Mouse (Mus musculus): ENCODE measurements around the gene Tbc1d1. TPM values are rescaled to one million over a fixed set of nuclear protein-coding genes. Genes with fewer than 3 reads are reported as not detected.

Gene Tbc1d1
- polyA plus RNA-seq, 1 experiment from 2014 or later = 15.9 TPM

DNA sequence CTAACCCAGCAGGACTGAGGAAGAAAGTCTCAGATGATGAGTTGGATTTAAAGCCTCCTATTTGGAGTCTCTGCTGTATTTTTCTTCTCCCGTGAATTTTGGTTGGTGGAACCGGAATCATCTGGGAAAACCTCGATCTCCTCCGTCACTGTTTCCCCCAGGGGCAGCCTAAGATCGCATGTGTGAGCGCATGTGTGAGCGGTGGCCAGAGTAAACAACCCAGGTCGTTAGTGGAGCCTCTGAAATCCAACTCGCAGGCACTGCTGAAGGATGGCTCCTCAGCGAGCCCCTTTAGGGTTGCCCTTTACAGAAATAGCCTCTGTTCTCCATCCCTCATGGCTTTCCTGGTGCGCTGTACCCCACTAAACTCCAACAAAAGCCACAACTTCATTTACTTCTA is 37.2 kb downstream of the Tbc1d1 start:
- Histone ChIP-seq H3K27me3 (no peaks in the 10 kb centered on the region), H3K27ac (no peak overlapping the region), H3K4me2 (no peak overlapping the region), H3K36me3 (ENCODE audit: poor library complexity, severe bottlenecking) (peaks cover 6% of the 10 kb centered on the region; the same call in 1 of the 2 replicates), H3K4me3 (no peak overlapping the region), H3K9ac (no peak overlapping the region), H3K9me3 (replicated peaks) (0 out of 2 replicates have a peak, but pooled peaks cover 9% of the 10 kb centered on the region), H3K4me1 (peaks cover 7% of the 10 kb centered on the region; the same call in 1 of the 2 replicates)
- 67% methylated on average over 11 of the region's 11 CpGs for WGBS
- no peak for ATAC-seq

DNA sequence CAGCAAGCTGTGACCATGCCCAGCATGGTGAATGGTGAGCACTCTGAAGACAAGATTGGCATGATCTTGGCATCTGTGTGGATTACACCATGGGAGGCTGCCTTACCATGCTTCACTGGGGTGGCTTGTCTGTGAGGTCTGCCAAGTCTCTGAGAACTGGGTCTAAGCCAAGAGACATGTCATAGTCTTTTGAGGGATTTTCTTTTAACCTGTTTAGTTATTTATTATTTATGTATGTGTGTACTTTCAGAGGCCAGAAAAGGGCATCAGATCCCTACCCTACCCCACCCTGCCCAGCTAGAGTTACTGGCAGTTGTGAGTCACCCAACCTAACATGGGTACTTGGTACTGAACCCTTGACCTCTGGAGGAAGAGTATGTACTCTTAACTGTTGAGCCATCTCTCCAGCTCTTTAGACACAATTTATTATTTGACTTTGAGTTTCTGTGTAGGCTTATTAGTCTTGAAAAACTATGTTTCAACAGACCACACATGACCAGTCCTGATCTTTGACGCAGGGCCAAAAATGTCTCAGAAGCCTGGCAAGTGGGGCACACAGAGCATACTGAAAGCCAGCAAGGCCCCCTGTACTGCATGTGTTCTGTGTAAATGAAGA is 40.3 kb downstream of the Tbc1d1 start:
- WGBS = 100% methylated on average over 1 of the region's 1 CpGs
- Histone ChIP-seq H3K4me2 (no peak overlapping the region), H3K4me1 (peaks cover 7% of the 10 kb centered on the region; the same call in 1 of the 2 replicates), H3K9ac (no peak overlapping the region), H3K27me3 (no peaks in the 10 kb centered on the region), H3K36me3 (ENCODE audit: poor library complexity, severe bottlenecking) (no peaks in the 10 kb centered on the region), H3K27ac (no peak overlapping the region), H3K9me3 (replicated peaks) (0 out of 2 replicates have a peak, but pooled peaks cover 5% of the 10 kb centered on the region), H3K4me3 (no peak overlapping the region)
- ATAC-seq = peak; percentile 82

DNA sequence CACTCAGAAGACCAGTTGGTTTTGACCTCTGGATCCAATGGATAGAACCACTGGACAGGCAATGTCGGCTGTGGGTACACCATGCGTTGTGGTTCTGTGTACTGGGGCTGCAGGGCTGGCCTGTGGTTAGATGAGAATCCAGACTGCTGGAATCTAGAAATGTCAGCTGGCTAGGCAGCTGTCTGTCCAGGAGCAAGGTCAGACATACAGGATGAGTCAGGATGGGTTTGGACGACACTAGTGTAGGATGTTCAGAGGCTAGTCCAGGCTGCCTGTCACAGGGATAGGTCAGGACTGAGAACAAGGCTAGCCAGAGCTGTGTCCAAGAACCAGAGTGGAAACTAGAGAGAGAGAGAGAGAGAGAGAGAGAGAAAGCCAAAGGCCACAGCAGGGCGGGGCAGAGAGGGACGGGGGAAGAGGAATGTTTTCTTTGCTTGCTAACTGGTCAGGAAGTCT is 40.8 kb downstream of the Tbc1d1 start:
- ATAC-seq = no peak
- Histone ChIP-seq H3K4me1 (peaks cover 7% of the 10 kb centered on the region; the same call in 1 of the 2 replicates), H3K27me3 (no peaks in the 10 kb centered on the region), H3K27ac (no peak overlapping the region), H3K36me3 (ENCODE audit: poor library complexity, severe bottlenecking) (no peaks in the 10 kb centered on the region), H3K4me2 (no peak overlapping the region), H3K4me3 (no peak overlapping the region), H3K9ac (no peak overlapping the region), H3K9me3 (replicated peaks) (0 out of 2 replicates have a peak, but pooled peaks cover under 1% of the 10 kb centered on the region)
- 81% methylated on average over 5 of the region's 5 CpGs for WGBS

DNA sequence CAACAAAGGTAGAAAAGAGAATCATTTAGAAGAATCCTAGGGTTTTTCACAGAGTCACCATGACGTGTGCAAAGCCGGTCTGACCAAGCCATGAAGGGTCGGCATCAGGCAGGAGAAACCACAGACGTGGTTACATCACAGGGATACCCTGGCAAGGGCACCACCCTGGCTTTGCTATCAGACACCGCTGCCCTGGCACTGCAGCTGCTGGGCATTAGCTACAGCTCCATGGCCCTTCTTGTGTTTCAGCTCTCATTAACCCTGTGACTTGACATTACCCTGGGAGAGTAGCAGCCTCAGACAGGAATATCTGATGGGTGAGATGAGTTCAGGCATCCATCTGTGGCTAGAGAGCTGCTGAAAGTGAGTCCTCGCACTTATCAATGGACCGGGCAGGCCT is 42.5 kb downstream of the Tbc1d1 start:
- Histone ChIP-seq H3K27ac (no peak overlapping the region), H3K9me3 (replicated peaks) (no peaks in the 10 kb centered on the region), H3K4me2 (no peak overlapping the region), H3K27me3 (no peaks in the 10 kb centered on the region), H3K9ac (no peak overlapping the region), H3K36me3 (ENCODE audit: poor library complexity, severe bottlenecking) (no peaks in the 10 kb centered on the region), H3K4me3 (no peak overlapping the region), H3K4me1 (peaks cover 7% of the 10 kb centered on the region; the same call in 1 of the 2 replicates)
- ATAC-seq = no peak
- 97% methylated on average over 7 of the region's 7 CpGs for WGBS

DNA sequence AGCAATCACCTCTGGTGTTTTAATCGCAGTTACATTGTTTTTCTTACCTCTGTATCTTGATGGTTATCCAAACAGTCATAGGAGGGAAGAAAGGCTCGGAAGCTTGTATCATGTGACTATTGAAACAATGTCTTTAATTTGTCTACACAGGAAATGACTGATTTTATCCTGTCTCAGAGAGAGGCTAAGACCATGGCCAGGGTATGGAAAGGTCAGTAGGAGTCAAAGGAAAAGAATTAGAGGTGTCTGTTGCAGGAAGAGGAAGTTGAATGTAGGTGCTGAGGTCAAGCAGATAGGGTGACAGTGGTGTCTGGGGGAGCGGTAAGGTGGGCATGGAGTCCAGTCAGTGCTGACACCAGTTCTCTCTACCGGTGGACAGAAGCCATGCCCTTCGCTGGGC is 45.0 kb downstream of the Tbc1d1 start:
- 83% methylated on average over 5 of the region's 5 CpGs for WGBS
- no peak overlapping the region for H3K27ac ChIP-seq
- H3K4me3 ChIP-seq = no peak overlapping the region
- H3K4me2 ChIP-seq = no peak overlapping the region
- peaks cover 2% of the 10 kb centered on the region; the same call in 1 of the 2 replicates for H3K4me1 ChIP-seq
- no peaks in the 10 kb centered on the region for H3K27me3 ChIP-seq
- no peaks in the 10 kb centered on the region for H3K36me3 ChIP-seq (ENCODE audit: poor library complexity, severe bottlenecking)
- H3K9ac ChIP-seq = no peak overlapping the region
- no peaks in the 10 kb centered on the region for H3K9me3 ChIP-seq (replicated peaks)
- no peak for ATAC-seq

DNA sequence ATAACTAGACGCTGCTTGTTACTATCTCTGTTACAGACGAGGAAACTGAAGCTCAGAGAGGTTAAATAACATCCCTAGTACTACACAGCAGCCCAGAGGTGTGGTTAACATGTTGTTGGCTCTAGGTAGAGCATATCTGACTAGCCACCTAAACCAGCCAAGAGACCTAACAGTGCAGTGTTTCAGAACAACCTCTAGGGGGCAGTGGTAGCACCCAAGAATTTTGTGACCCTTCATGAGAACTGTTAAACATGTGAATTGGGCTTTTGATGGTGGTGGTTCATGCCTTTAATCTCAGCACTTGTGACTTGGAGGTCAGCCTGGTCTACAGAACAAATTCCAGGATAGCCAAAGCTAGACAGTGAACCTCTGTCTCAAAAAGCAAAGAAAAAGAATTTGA is 46.2 kb downstream of the Tbc1d1 start:
- 0 out of 2 replicates have a peak, but pooled peaks have one; percentile 62 for ATAC-seq
- H3K9ac ChIP-seq = no peak overlapping the region

DNA sequence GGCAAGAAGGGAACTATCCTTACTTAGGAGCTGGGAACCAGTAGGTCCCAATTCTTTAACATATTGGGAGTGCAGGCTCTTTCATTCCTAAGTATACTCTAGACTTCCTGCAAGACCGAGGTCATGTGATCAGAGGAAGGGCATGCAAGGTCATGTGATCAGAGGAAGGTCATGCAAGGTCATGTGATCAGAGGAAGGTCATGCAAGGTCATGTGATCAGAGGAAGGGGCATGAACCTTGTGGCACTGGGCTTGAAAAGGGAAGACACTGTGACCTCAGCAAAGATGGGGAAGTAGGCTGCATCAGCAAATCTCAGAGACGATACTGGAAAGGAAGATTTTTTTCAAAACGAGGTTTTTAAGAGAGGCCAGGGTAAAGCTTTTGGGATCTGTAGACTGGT is 49.5 kb downstream of the Tbc1d1 start:
- Histone ChIP-seq H3K27ac (no peak overlapping the region), H3K4me2 (no peak overlapping the region), H3K4me1 (no peaks in the 10 kb centered on the region), H3K27me3 (no peaks in the 10 kb centered on the region), H3K9me3 (replicated peaks) (no peaks in the 10 kb centered on the region), H3K9ac (no peak overlapping the region), H3K4me3 (no peak overlapping the region), H3K36me3 (ENCODE audit: poor library complexity, severe bottlenecking) (no peaks in the 10 kb centered on the region)
- no peak for ATAC-seq
- WGBS = 87% methylated on average over 3 of the region's 3 CpGs

More for the DNA sequence above, 46.2 kb downstream of the Tbc1d1 start:
- Histone ChIP-seq H3K36me3 (ENCODE audit: poor library complexity, severe bottlenecking) (no peaks in the 10 kb centered on the region), H3K27me3 (no peaks in the 10 kb centered on the region), H3K9me3 (replicated peaks) (no peaks in the 10 kb centered on the region), H3K4me3 (no peak overlapping the region), H3K27ac (no peak overlapping the region), H3K4me1 (no peaks in the 10 kb centered on the region), H3K4me2 (no peak overlapping the region)
- 29% methylated on average over 2 of the region's 2 CpGs for WGBS

DNA sequence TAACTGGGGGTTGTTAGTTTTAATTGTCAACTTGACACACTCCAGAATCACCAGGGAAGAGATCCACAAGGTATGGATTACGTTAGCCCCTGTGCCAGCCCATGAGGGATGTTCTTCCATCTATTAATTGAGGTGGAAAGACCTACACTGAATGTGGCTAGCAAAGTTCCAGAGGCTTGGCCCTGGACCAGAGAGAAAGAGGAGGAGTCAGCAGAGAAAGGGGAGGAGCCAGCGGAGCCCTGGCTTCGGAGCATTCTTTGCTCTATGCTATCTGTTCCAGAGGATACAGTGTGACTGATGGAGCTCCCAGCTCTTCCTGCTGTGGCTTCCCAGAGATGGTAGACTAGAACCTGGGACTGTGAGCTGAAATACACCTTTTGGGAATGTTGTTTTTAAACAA is 50.3 kb downstream of the Tbc1d1 start:
- Histone ChIP-seq H3K4me1 (no peaks in the 10 kb centered on the region), H3K9ac (no peak overlapping the region), H3K4me2 (no peak overlapping the region), H3K36me3 (ENCODE audit: poor library complexity, severe bottlenecking) (no peaks in the 10 kb centered on the region), H3K27me3 (no peaks in the 10 kb centered on the region), H3K4me3 (no peak overlapping the region), H3K9me3 (replicated peaks) (no peaks in the 10 kb centered on the region), H3K27ac (no peak overlapping the region)
- ATAC-seq = no peak
- WGBS = 80% methylated on average over 3 of the region's 3 CpGs

DNA sequence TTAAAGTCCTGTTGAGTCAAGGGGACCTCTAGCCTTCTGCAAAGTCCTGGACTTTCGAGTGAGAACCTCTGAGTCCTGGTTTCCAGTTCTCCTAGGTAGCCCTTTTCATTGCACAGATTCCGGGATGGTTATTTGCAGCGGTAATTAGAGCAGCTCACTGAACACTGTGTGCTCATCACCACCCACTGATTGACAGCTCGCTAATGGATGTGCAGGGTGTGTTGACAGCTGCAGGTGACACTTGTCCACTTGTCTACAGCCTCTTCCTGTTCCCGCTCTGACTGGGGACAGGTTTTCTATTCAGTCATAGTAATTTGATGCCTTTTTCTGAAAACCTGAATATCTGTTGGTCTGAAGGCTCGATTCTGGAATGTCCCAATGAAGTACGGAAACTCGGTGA is 50.8 kb downstream of the Tbc1d1 start:
- no peak overlapping the region for H3K27ac ChIP-seq
- WGBS = 78% methylated on average over 8 of the region's 8 CpGs
- H3K4me3 ChIP-seq = no peak overlapping the region
- H3K36me3 ChIP-seq (ENCODE audit: poor library complexity, severe bottlenecking) = no peaks in the 10 kb centered on the region
- H3K4me2 ChIP-seq = no peak overlapping the region
- no peak overlapping the region for H3K9ac ChIP-seq
- no peak for ATAC-seq
- no peaks in the 10 kb centered on the region for H3K27me3 ChIP-seq
- no peaks in the 10 kb centered on the region for H3K4me1 ChIP-seq
- no peaks in the 10 kb centered on the region for H3K9me3 ChIP-seq (replicated peaks)

DNA sequence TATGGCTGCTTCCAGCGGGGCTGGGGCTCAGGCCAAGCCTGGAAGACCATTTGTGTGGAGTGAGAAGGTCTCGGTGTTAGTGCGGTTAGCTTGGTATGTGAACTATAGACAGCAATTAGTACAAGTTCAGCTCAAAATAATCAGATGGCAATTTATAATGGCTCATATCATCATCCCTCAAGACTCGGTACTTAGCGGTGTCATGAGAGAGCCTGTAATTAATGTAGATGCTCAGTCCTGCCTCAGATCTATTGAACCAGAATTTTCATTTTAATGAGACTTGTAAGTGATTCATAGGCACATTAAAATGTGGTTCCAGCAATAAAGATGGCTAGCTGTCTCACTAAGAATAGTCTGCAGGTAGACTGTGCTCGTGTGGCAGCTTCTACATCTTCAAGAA is 51.7 kb downstream of the Tbc1d1 start:
- no peak for ATAC-seq
- Histone ChIP-seq H3K36me3 (ENCODE audit: poor library complexity, severe bottlenecking) (no peaks in the 10 kb centered on the region), H3K9ac (no peak overlapping the region), H3K27me3 (no peaks in the 10 kb centered on the region), H3K4me1 (no peaks in the 10 kb centered on the region), H3K27ac (no peak overlapping the region), H3K4me3 (no peak overlapping the region), H3K9me3 (replicated peaks) (no peaks in the 10 kb centered on the region), H3K4me2 (no peak overlapping the region)
- 94% methylated on average over 6 of the region's 6 CpGs for WGBS

DNA sequence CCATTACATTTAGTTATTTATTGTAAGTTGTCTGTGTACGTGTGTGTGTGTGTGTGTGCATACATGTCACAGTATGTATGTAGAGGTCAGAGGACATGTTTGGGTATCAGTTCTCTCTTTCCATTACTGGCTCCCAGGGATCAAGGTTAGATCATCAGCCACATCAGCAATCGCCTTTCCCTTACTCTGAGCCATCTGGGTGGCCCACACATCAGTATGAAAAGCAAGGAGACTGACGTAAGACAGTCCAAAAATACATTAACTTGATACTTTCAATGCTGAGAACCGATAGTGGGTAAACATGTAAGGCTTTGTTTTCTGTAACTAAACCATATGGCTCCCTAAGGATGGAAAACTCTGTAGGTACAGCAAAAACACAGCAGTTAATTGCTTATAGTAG is 54.7 kb downstream of the Tbc1d1 start:
- Histone ChIP-seq H3K9ac (no peak overlapping the region), H3K9me3 (replicated peaks) (no peaks in the 10 kb centered on the region), H3K4me1 (no peaks in the 10 kb centered on the region), H3K36me3 (ENCODE audit: poor library complexity, severe bottlenecking) (no peaks in the 10 kb centered on the region), H3K4me3 (no peak overlapping the region), H3K27me3 (no peaks in the 10 kb centered on the region), H3K4me2 (no peak overlapping the region), H3K27ac (no peak overlapping the region)
- 89% methylated on average over 4 of the region's 4 CpGs for WGBS
- no peak for ATAC-seq

DNA sequence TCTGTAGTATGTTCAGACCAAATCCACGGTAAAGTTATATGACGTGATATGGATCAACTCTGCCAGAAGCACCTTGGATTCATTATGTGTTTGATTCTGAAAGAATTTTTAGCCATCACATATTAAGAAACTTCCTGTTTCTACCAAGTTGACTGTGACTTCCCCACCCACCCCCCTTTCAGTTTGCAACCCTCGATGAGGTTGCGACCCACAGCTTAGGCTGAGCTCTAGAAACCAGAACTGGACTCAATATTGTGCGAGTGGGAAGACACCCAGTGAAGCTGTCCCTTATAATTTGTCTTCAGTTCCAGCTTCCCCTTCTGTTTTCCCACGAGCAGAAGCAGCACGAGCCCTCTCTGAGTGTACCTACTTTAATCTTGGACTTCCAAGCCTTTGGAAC is 55.2 kb downstream of the Tbc1d1 start:
- ATAC-seq = no peak

DNA sequence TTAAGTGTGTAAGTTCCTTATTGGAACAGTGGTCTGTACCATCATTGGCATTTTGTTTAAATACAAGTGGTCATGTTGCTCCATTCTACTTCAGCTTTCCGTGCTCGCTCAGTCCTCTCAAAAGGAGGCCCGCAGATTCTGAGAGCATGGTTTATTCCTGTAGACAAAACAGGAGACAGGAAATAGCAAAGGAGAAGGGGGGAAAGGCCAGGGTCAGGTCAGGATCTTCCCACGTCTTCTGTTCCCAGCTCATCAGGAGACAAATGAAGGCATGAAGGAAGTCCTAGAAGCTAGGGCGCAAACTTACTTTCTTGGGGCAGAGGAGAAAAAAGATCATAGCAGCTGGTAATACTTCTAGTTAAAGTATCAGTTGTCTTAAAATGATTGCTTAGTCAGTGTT is 56.1 kb downstream of the Tbc1d1 start:
- ATAC-seq = no peak

More for the DNA sequence above, 55.2 kb downstream of the Tbc1d1 start:
- H3K4me1 ChIP-seq = no peaks in the 10 kb centered on the region
- no peak overlapping the region for H3K27ac ChIP-seq
- no peaks in the 10 kb centered on the region for H3K27me3 ChIP-seq
- WGBS = 82% methylated on average over 7 of the region's 7 CpGs
- no peak overlapping the region for H3K4me3 ChIP-seq
- no peak overlapping the region for H3K9ac ChIP-seq
- H3K9me3 ChIP-seq (replicated peaks) = no peaks in the 10 kb centered on the region
- no peak overlapping the region for H3K4me2 ChIP-seq
- H3K36me3 ChIP-seq (ENCODE audit: poor library complexity, severe bottlenecking) = no peaks in the 10 kb centered on the region

More for the DNA sequence above, 56.1 kb downstream of the Tbc1d1 start:
- Histone ChIP-seq H3K27ac (no peak overlapping the region), H3K4me3 (no peak overlapping the region), H3K9me3 (replicated peaks) (no peaks in the 10 kb centered on the region), H3K4me1 (no peaks in the 10 kb centered on the region), H3K27me3 (no peaks in the 10 kb centered on the region), H3K36me3 (ENCODE audit: poor library complexity, severe bottlenecking) (no peaks in the 10 kb centered on the region), H3K9ac (no peak overlapping the region), H3K4me2 (no peak overlapping the region)
- WGBS = 83% methylated on average over 5 of the region's 5 CpGs
